ENCODE assay signal across 11 mouse cellular contexts in genomic region chr6:120820941-120821340, GRCm38 (mm10). TPM values are rescaled to one million over a fixed set of nuclear protein-coding genes. Genes with fewer than 3 reads are reported as not detected.
DNase-seq lines count a peak whose midpoint lies in the region; ATAC-seq and TF ChIP-seq lines count a peak whose summit lies in the region.
"Had no signal": no experiment of that assay in that cellular context is flagged by ENCODE, and none has a peak within 500 bp of the region (broad histone marks: within the 10 kb centered on the region; RNA-seq: fewer than 3 reads in every experiment).

No protein-coding gene starts in this region.

- ATAC-seq in forebrain, embryonic 12.5 days (ENCODE audit: low FRiP score): no peak
- no peak for ATAC-seq in forebrain, embryonic 14.5 days
- no peak for ATAC-seq in lung, postnatal 0 days
- no peak for ATAC-seq in limb, embryonic 14.5 days (ENCODE audit: low FRiP score, low read depth)
- ATAC-seq in stomach, embryonic 15.5 days (ENCODE audit: insufficient read depth, low FRiP score, low read depth): no peak

- WGBS in forebrain, embryonic 12.5 days: 91% methylated on average over 1 of the region's 1 CpGs
- 77% methylated on average over 1 of the region's 1 CpGs for WGBS in forebrain, embryonic 14.5 days
- WGBS in lung, postnatal 0 days: 82% methylated on average over 1 of the region's 1 CpGs
- 79% methylated on average over 1 of the region's 1 CpGs for WGBS in limb, embryonic 14.5 days
- 86% methylated on average over 1 of the region's 1 CpGs for WGBS in stomach, embryonic 15.5 days

- H3K4me3 ChIP-seq in forebrain, embryonic 12.5 days (replicated peaks): no peak overlapping the region; the same call in 1 of the 2 replicates
- H3K4me3 ChIP-seq in forebrain, embryonic 14.5 days (ENCODE audit: low read depth, low read length): no peak overlapping the region
- 0 out of 2 replicates have a peak overlapping the region, but pooled peaks have one; percentile 1 for H3K4me3 ChIP-seq in lung, postnatal 0 days (ENCODE audit: low read depth, low read length)
- no peak overlapping the region for H3K4me3 ChIP-seq in limb, embryonic 14.5 days (replicated peaks; ENCODE audit: low read length)
- H3K4me3 ChIP-seq in stomach, embryonic 15.5 days (replicated peaks): no peak overlapping the region; the same call in 1 of the 2 replicates
- no peak overlapping the region; the same call in 1 of the 2 replicates for H3K4me3 ChIP-seq in layer of hippocampus, adult 2 months

- H3K4me1 ChIP-seq in forebrain, embryonic 12.5 days: peaks cover 17% of the 10 kb centered on the region
- H3K4me1 ChIP-seq in forebrain, embryonic 14.5 days (ENCODE audit: control insufficient read depth, insufficient read depth, low read length): peaks cover 12% of the 10 kb centered on the region
- no peaks in the 10 kb centered on the region for H3K4me1 ChIP-seq in lung, postnatal 0 days (ENCODE audit: insufficient read depth, low read depth, low read length)
- 0 out of 2 replicates have a peak, but pooled peaks cover 5% of the 10 kb centered on the region for H3K4me1 ChIP-seq in limb, embryonic 14.5 days (ENCODE audit: control insufficient read depth, insufficient read depth, low read length)
- H3K4me1 ChIP-seq in stomach, embryonic 15.5 days: peaks cover 5% of the 10 kb centered on the region

- peak overlapping the region; percentile 84; the same call in 1 of the 2 replicates for H3K9ac ChIP-seq in forebrain, embryonic 12.5 days
- no peak overlapping the region for H3K9ac ChIP-seq in forebrain, embryonic 14.5 days (ENCODE audit: low read length)
- no peak overlapping the region for H3K9ac ChIP-seq in lung, postnatal 0 days (replicated peaks; ENCODE audit: low read depth)
- H3K9ac ChIP-seq in limb, embryonic 14.5 days (ENCODE audit: low read depth, low read length, severe bottlenecking): no peak overlapping the region
- no peak overlapping the region for H3K9ac ChIP-seq in stomach, embryonic 15.5 days

- no peak for TF ChIP-seq POLR2A in limb, embryonic 14.5 days (IDR thresholded peaks at IDR 0.05; ENCODE audit: borderline replicate concordance, extremely low read depth, insufficient read depth, insufficient read length)

- no peaks in the 10 kb centered on the region for H3K27me3 ChIP-seq in forebrain, embryonic 12.5 days
- H3K27me3 ChIP-seq in forebrain, embryonic 14.5 days (replicated peaks; ENCODE audit: control insufficient read depth, insufficient read depth, low read length): no peaks in the 10 kb centered on the region
- no peaks in the 10 kb centered on the region for H3K27me3 ChIP-seq in lung, postnatal 0 days (replicated peaks; ENCODE audit: insufficient read depth, low read length)
- H3K27me3 ChIP-seq in limb, embryonic 14.5 days (ENCODE audit: control insufficient read depth, insufficient read depth, low read length): no peaks in the 10 kb centered on the region
- H3K27me3 ChIP-seq in stomach, embryonic 15.5 days (replicated peaks): no peaks in the 10 kb centered on the region

- peaks cover 24% of the 10 kb centered on the region for H3K36me3 ChIP-seq in forebrain, embryonic 12.5 days (replicated peaks)
- peaks cover 23% of the 10 kb centered on the region for H3K36me3 ChIP-seq in forebrain, embryonic 14.5 days (ENCODE audit: control insufficient read depth, insufficient read depth, low read length)
- peaks cover 10% of the 10 kb centered on the region for H3K36me3 ChIP-seq in lung, postnatal 0 days (ENCODE audit: insufficient read depth, low read length)
- H3K36me3 ChIP-seq in limb, embryonic 14.5 days (ENCODE audit: control insufficient read depth, insufficient read depth, low read length): peaks cover 20% of the 10 kb centered on the region
- H3K36me3 ChIP-seq in stomach, embryonic 15.5 days: peaks cover 19% of the 10 kb centered on the region

- TF ChIP-seq EP300 in lung, postnatal 0 days (IDR thresholded peaks at IDR 0.05): no peak

- no peaks in the 10 kb centered on the region for H3K9me3 ChIP-seq in forebrain, embryonic 12.5 days
- no peaks in the 10 kb centered on the region for H3K9me3 ChIP-seq in forebrain, embryonic 14.5 days (replicated peaks; ENCODE audit: control insufficient read depth, low read length)
- H3K9me3 ChIP-seq in lung, postnatal 0 days (ENCODE audit: low read length): no peaks in the 10 kb centered on the region
- H3K9me3 ChIP-seq in limb, embryonic 14.5 days (ENCODE audit: control insufficient read depth, low read length): no peaks in the 10 kb centered on the region
- H3K9me3 ChIP-seq in stomach, embryonic 15.5 days: no peaks in the 10 kb centered on the region

- DNase-seq in forebrain, embryonic 14.5 days (ENCODE audit: low spot score): no peak
- DNase-seq in lung, postnatal 0 days (ENCODE audit: low spot score): no peak
- DNase-seq in lung, postnatal 14 days: no peak
- DNase-seq in limb, embryonic 14.5 days (ENCODE audit: low spot score): no peak
- no peak for DNase-seq in gastrocnemius, postnatal 25 days
- DNase-seq in layer of hippocampus, adult 2 months (ENCODE audit: low spot score in 2 of 2): no peak
- DNase-seq: cerebellum, postnatal 14 days; heart, postnatal 4 days; spleen, adult 18-20 months had no signal

- TF ChIP-seq CTCF in lung, postnatal 0 days (IDR thresholded peaks at IDR 0.05): no peak
- no peak for TF ChIP-seq CTCF in layer of hippocampus, adult 2 months (conservative IDR thresholded peaks at IDR 0.05)

- H3K4me2 ChIP-seq in forebrain, embryonic 12.5 days: peak overlapping the region; percentile 61
- H3K4me2 ChIP-seq in forebrain, embryonic 14.5 days (ENCODE audit: low read length): no peak overlapping the region
- peak overlapping the region; percentile 65; the same call in 1 of the 2 replicates for H3K4me2 ChIP-seq in lung, postnatal 0 days (replicated peaks; ENCODE audit: low read depth, low read length)
- H3K4me2 ChIP-seq in limb, embryonic 14.5 days (replicated peaks; ENCODE audit: low read depth, low read length, severe bottlenecking): 0 out of 2 replicates have a peak overlapping the region, but pooled peaks have one; percentile 54
- peak overlapping the region; percentile 16; the same call in 1 of the 2 replicates for H3K4me2 ChIP-seq in stomach, embryonic 15.5 days

- no peak overlapping the region for H3K27ac ChIP-seq in forebrain, embryonic 12.5 days
- H3K27ac ChIP-seq in forebrain, embryonic 14.5 days (ENCODE audit: low read depth, low read length): no peak overlapping the region
- H3K27ac ChIP-seq in lung, postnatal 0 days (ENCODE audit: low read length): no peak overlapping the region
- no peak overlapping the region for H3K27ac ChIP-seq in limb, embryonic 14.5 days (replicated peaks; ENCODE audit: low read depth, low read length)
- H3K27ac ChIP-seq in stomach, embryonic 15.5 days: no peak overlapping the region
- no peak overlapping the region for H3K27ac ChIP-seq in layer of hippocampus, adult 2 months

RNA-seq across cellular contexts. Expression of gene Atp6v1e1, which starts 1.7 kb away (rescaled TPM):
- 146 and 154 TPM in 2 replicates for polyA plus RNA-seq in forebrain, embryonic 12.5 days (2016; fragmentation: Nextera tagmentation; extraction: Ambion mirVana)
- 255 and 275 TPM in 2 replicates for polyA plus RNA-seq in forebrain, embryonic 14.5 days (2014; fragmentation: Nextera tagmentation; extraction: Ambion mirVana)
- polyA plus RNA-seq in lung, postnatal 0 days (2015; fragmentation: Nextera tagmentation; extraction: Ambion mirVana): 177 and 187 TPM in 2 replicates
- 68.8 and 75.7 TPM in 2 replicates for polyA plus RNA-seq in limb, embryonic 14.5 days (2012; rRNA removed)
- polyA plus RNA-seq in limb, embryonic 14.5 days (2014; fragmentation: Nextera tagmentation; extraction: Ambion mirVana): 114 and 115 TPM in 2 replicates
- polyA plus RNA-seq in stomach, embryonic 15.5 days (2015; fragmentation: Nextera tagmentation; extraction: Ambion mirVana): 133 and 134 TPM in 2 replicates
- 100 to 1,000 TPM; 114 to 127 TPM for total RNA-seq in gastrocnemius, postnatal 25 days (2021)
- 100 to 1,000 TPM; 467 to 509 TPM for total RNA-seq in layer of hippocampus, adult 2 months (2021)

RNA-seq across cellular contexts. Expression of gene Bcl2l13, which starts 15.1 kb away (rescaled TPM):
- polyA plus RNA-seq in forebrain, embryonic 12.5 days (2016; fragmentation: Nextera tagmentation; extraction: Ambion mirVana): 45.6 and 49.6 TPM in 2 replicates
- 31.2 and 31.3 TPM in 2 replicates for polyA plus RNA-seq in forebrain, embryonic 14.5 days (2014; fragmentation: Nextera tagmentation; extraction: Ambion mirVana)
- polyA plus RNA-seq in lung, postnatal 0 days (2015; fragmentation: Nextera tagmentation; extraction: Ambion mirVana): 12.3 and 14.0 TPM in 2 replicates
- 23.7 and 28.1 TPM in 2 replicates for polyA plus RNA-seq in limb, embryonic 14.5 days (2012; rRNA removed)
- polyA plus RNA-seq in limb, embryonic 14.5 days (2014; fragmentation: Nextera tagmentation; extraction: Ambion mirVana): 27.4 and 29.1 TPM in 2 replicates
- 26.8 and 28.8 TPM in 2 replicates for polyA plus RNA-seq in stomach, embryonic 15.5 days (2015; fragmentation: Nextera tagmentation; extraction: Ambion mirVana)
- 10 to 100 TPM; 63.9 to 64.8 TPM for total RNA-seq in gastrocnemius, postnatal 25 days (2021)
- 10 to 100 TPM; 36.8 to 47.3 TPM for total RNA-seq in layer of hippocampus, adult 2 months (2021)

RNA-seq across cellular contexts. Expression of gene Slc25a18, which starts 47.6 kb away (rescaled TPM):
- 0.60 and 0.77 TPM in 2 replicates for polyA plus RNA-seq in forebrain, embryonic 12.5 days (2016; fragmentation: Nextera tagmentation; extraction: Ambion mirVana)
- 2.0 and 3.0 TPM in 2 replicates for polyA plus RNA-seq in forebrain, embryonic 14.5 days (2014; fragmentation: Nextera tagmentation; extraction: Ambion mirVana)
- polyA plus RNA-seq in lung, postnatal 0 days (2015; fragmentation: Nextera tagmentation; extraction: Ambion mirVana): 0.45 and 0.56 TPM in 2 replicates
- 0.64 and 0.72 TPM in 2 replicates for polyA plus RNA-seq in limb, embryonic 14.5 days (2012; rRNA removed)
- polyA plus RNA-seq in limb, embryonic 14.5 days (2014; fragmentation: Nextera tagmentation; extraction: Ambion mirVana): 0.96 and 1.1 TPM in 2 replicates
- 0.09 TPM in 2 replicates for polyA plus RNA-seq in stomach, embryonic 15.5 days (2015; fragmentation: Nextera tagmentation; extraction: Ambion mirVana)
- under 1 TPM in 1 of 2 experiments, not detected in 1; 0.13 TPM for total RNA-seq in gastrocnemius, postnatal 25 days (2021)
- 10 to 100 TPM; 57.4 to 61.9 TPM for total RNA-seq in layer of hippocampus, adult 2 months (2021)
